Mouse (Mus musculus): ENCODE measurements around the gene Ptprg. TPM values are rescaled to one million over a fixed set of nuclear protein-coding genes. Genes with fewer than 3 reads are reported as not detected.

Ptprg gene
- 41.0 and 45.4 TPM in 2 replicates for polyA plus RNA-seq (2015; fragmentation: Nextera tagmentation; extraction: Ambion mirVana)

- H3K27ac ChIP-seq: peak within 1 kb of the TSS; percentile 96
- H3K9ac ChIP-seq (replicated peaks): peak within 1 kb of the TSS; percentile 83
- H3K4me3 ChIP-seq (replicated peaks): peak within 1 kb of the TSS; percentile 83
- H3K4me1 ChIP-seq (replicated peaks): peaks cover 22% of the 10 kb centered on the region
- peak; percentile 87 for ATAC-seq
- H3K9me3 ChIP-seq: no peaks in the 10 kb centered on the region
- H3K27me3 ChIP-seq: 0 out of 2 replicates have a peak, but pooled peaks cover 5% of the 10 kb centered on the region
- under 1% methylated on average over 40 of the region's 40 CpGs for WGBS
- H3K36me3 ChIP-seq: no peaks in the 10 kb centered on the region
- H3K4me2 ChIP-seq (replicated peaks): peak within 1 kb of the TSS; percentile 86
These were observed at the start of gene Ptprg for GRCm38 (mm10) chr14:11553273-11553665. Gene Ptprg (plus strand): TSS chr14:11553532.

- no peak overlapping the region for H3K4me3 ChIP-seq (replicated peaks)
- no peak for ATAC-seq
- 0 out of 2 replicates have a peak, but pooled peaks cover 4% of the 10 kb centered on the region for H3K4me1 ChIP-seq (replicated peaks)
- H3K36me3 ChIP-seq: no peaks in the 10 kb centered on the region
- WGBS: 67% methylated on average over 7 of the region's 7 CpGs
- no peak overlapping the region for H3K27ac ChIP-seq
- H3K4me2 ChIP-seq (replicated peaks): no peak overlapping the region
- no peaks in the 10 kb centered on the region for H3K27me3 ChIP-seq
- no peak overlapping the region for H3K9ac ChIP-seq (replicated peaks)
- H3K9me3 ChIP-seq: no peaks in the 10 kb centered on the region
These were observed 49.4 kb upstream of the Ptprg start for GRCm38 (mm10) chr14:11503803-11504365.

- no peak overlapping the region for H3K27ac ChIP-seq
- no peaks in the 10 kb centered on the region for H3K27me3 ChIP-seq
- H3K9ac ChIP-seq (replicated peaks): no peak overlapping the region
- no peak overlapping the region for H3K4me2 ChIP-seq (replicated peaks)
- WGBS: 76% methylated on average over 1 of the region's 1 CpGs
- H3K4me3 ChIP-seq (replicated peaks): no peak overlapping the region
- H3K4me1 ChIP-seq (replicated peaks): no peaks in the 10 kb centered on the region
- H3K36me3 ChIP-seq: no peaks in the 10 kb centered on the region
- H3K9me3 ChIP-seq: no peaks in the 10 kb centered on the region; the same call in 1 of the 2 replicates
- ATAC-seq: no peak
These were observed 43.2 kb upstream of the Ptprg start for GRCm38 (mm10) chr14:11510173-11510572.

- WGBS: 90% methylated on average over 2 of the region's 2 CpGs
- no peak overlapping the region for H3K4me2 ChIP-seq (replicated peaks)
These were observed 34.2 kb upstream of the Ptprg start for GRCm38 (mm10) chr14:11519171-11519570.

GRCm38 (mm10) chr14:11523052-11523451 is 30.3 kb upstream of the Ptprg start:
- Histone ChIP-seq H3K9me3 (no peaks in the 10 kb centered on the region), H3K27me3 (no peaks in the 10 kb centered on the region), H3K4me1 (replicated peaks) (no peaks in the 10 kb centered on the region), H3K9ac (replicated peaks) (no peak overlapping the region), H3K36me3 (no peaks in the 10 kb centered on the region), H3K4me2 (replicated peaks) (no peak overlapping the region), H3K27ac (no peak overlapping the region), H3K4me3 (replicated peaks) (no peak overlapping the region)
- ATAC-seq: no peak
- WGBS: 90% methylated on average over 3 of the region's 3 CpGs

More at GRCm38 (mm10) chr14:11519171-11519570, 34.2 kb upstream of the Ptprg start:
- H3K27me3 ChIP-seq: no peaks in the 10 kb centered on the region
- H3K27ac ChIP-seq: no peak overlapping the region
- ATAC-seq: no peak
- no peaks in the 10 kb centered on the region for H3K4me1 ChIP-seq (replicated peaks)
- no peaks in the 10 kb centered on the region for H3K36me3 ChIP-seq
- no peaks in the 10 kb centered on the region for H3K9me3 ChIP-seq
- no peak overlapping the region for H3K4me3 ChIP-seq (replicated peaks)
- no peak overlapping the region for H3K9ac ChIP-seq (replicated peaks)

GRCm38 (mm10) chr14:11529591-11529990 is 23.7 kb upstream of the Ptprg start:
- H3K9me3 ChIP-seq: no peaks in the 10 kb centered on the region
- 90% methylated on average over 4 of the region's 4 CpGs for WGBS
- peaks cover 18% of the 10 kb centered on the region for H3K4me1 ChIP-seq (replicated peaks)
- no peak overlapping the region for H3K9ac ChIP-seq (replicated peaks)
- no peaks in the 10 kb centered on the region for H3K36me3 ChIP-seq
- H3K4me2 ChIP-seq (replicated peaks): no peak overlapping the region
- ATAC-seq: no peak
- H3K4me3 ChIP-seq (replicated peaks): no peak overlapping the region
- no peak overlapping the region for H3K27ac ChIP-seq
- no peaks in the 10 kb centered on the region for H3K27me3 ChIP-seq

GRCm38 (mm10) chr14:11534456-11534855 is 18.9 kb upstream of the Ptprg start:
- WGBS: 6% methylated on average over 1 of the region's 1 CpGs
- Histone ChIP-seq H3K9me3 (no peaks in the 10 kb centered on the region), H3K4me1 (replicated peaks) (peaks cover 25% of the 10 kb centered on the region), H3K27me3 (no peaks in the 10 kb centered on the region), H3K27ac (no peak overlapping the region), H3K4me2 (replicated peaks) (no peak overlapping the region), H3K36me3 (no peaks in the 10 kb centered on the region), H3K9ac (replicated peaks) (no peak overlapping the region), H3K4me3 (replicated peaks) (no peak overlapping the region)
- ATAC-seq: peak; percentile 53

GRCm38 (mm10) chr14:11536121-11536520 is 17.2 kb upstream of the Ptprg start:
- 79% methylated on average over 5 of the region's 5 CpGs for WGBS
- Histone ChIP-seq H3K9me3 (no peaks in the 10 kb centered on the region), H3K4me2 (replicated peaks) (no peak overlapping the region), H3K36me3 (no peaks in the 10 kb centered on the region), H3K9ac (replicated peaks) (no peak overlapping the region), H3K27ac (no peak overlapping the region), H3K27me3 (no peaks in the 10 kb centered on the region), H3K4me3 (replicated peaks) (no peak overlapping the region), H3K4me1 (replicated peaks) (peaks cover 20% of the 10 kb centered on the region)
- ATAC-seq: no peak

GRCm38 (mm10) chr14:11551892-11552291 is 1.4 kb upstream of the Ptprg start:
- H3K4me3 ChIP-seq (replicated peaks): peak overlapping the region; percentile 83
- H3K27me3 ChIP-seq: 0 out of 2 replicates have a peak, but pooled peaks cover 5% of the 10 kb centered on the region
- no peak overlapping the region for H3K27ac ChIP-seq
- H3K4me2 ChIP-seq (replicated peaks): peak overlapping the region; percentile 86
- no peaks in the 10 kb centered on the region for H3K9me3 ChIP-seq
- no peak overlapping the region for H3K9ac ChIP-seq (replicated peaks)
- H3K4me1 ChIP-seq (replicated peaks): peaks cover 19% of the 10 kb centered on the region
- WGBS: 32% methylated on average over 11 of the region's 11 CpGs
- H3K36me3 ChIP-seq: no peaks in the 10 kb centered on the region
- ATAC-seq: no peak

- Histone ChIP-seq H3K27ac (peak overlapping the region; percentile 96), H3K27me3 (0 out of 2 replicates have a peak, but pooled peaks cover 5% of the 10 kb centered on the region), H3K4me2 (replicated peaks) (peak overlapping the region; percentile 86), H3K9me3 (no peaks in the 10 kb centered on the region), H3K9ac (replicated peaks) (peak overlapping the region; percentile 83), H3K36me3 (no peaks in the 10 kb centered on the region), H3K4me1 (replicated peaks) (peaks cover 22% of the 10 kb centered on the region), H3K4me3 (replicated peaks) (peak overlapping the region; percentile 83)
- under 1% methylated on average over 33 of the region's 33 CpGs for WGBS
- peak; percentile 39 for ATAC-seq
These were observed 635 bp upstream of the Ptprg start for GRCm38 (mm10) chr14:11552521-11553272.

GRCm38 (mm10) chr14:11553679-11554305 is 460 bp downstream of the Ptprg start:
- H3K27me3 ChIP-seq: 0 out of 2 replicates have a peak, but pooled peaks cover 5% of the 10 kb centered on the region
- peak; percentile 69 for ATAC-seq
- peak overlapping the region; percentile 86 for H3K4me2 ChIP-seq (replicated peaks)
- H3K36me3 ChIP-seq: no peaks in the 10 kb centered on the region
- H3K9me3 ChIP-seq: no peaks in the 10 kb centered on the region
- peaks cover 22% of the 10 kb centered on the region for H3K4me1 ChIP-seq (replicated peaks)
- H3K4me3 ChIP-seq (replicated peaks): peak overlapping the region; percentile 83
- H3K27ac ChIP-seq: peak overlapping the region; percentile 96
- WGBS: under 1% methylated on average over 57 of the region's 57 CpGs
- H3K9ac ChIP-seq (replicated peaks): peak overlapping the region; percentile 83
